Mouse (Mus musculus) MEL-GATA-1-ER (cell line): ENCODE results near the gene Zcrb1.

ENCODE experiments used
- DNase-seq: peaks from one replicate; pipeline ENCODE4 v3.0.0-alpha.2; 2012; ENCODE audit warnings: low read depth; ENCODE audit errors: extremely low read depth

The Zcrb1 gene

DNA sequence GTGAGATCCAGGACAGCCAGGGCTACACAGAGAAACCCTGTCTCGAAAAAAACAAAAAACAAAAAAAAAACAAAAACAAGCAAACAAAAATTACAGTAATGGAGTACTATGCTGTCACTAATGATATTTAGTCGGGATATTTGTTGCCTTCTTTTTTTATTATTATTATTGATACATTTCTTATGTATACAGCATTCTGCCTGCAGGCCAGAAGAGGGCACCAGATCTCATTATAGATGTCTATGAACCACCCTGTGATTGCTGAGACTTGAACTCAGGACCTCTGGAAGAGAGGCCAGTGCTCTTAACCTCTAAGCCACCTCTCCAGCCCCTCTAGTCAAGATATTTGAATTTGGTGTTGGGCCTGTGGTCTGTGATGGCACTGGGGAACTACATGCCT lies 26.3 kb downstream of the Zcrb1 start:
- DNase-seq, result no peak

DNA sequence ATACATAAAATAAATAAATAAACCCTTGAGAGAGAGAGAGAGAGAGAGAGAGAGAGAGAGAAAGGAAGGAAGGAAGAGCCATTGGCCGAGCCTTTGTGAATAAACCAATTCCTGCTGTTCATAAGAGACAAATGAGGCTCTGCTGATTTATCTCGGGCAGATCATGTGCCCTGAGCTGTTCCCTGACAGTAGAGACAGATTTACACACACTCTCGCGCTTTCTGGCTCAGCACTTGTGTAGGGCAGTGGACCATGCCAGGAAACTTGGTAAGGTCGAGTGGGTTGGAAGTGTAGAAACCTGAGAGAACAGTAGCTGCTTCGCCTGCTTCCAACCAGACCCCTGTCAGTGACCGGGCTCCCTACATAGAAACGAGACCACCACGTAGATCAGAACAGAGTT lies 29.6 kb downstream of the Zcrb1 start:
- DNase-seq, result no peak

- DNase-seq, result no peak
Measured at GRCm38 (mm10) chr15:93365561-93365960, 32.6 kb downstream of the Zcrb1 start.

- no peak for DNase-seq
Measured at GRCm38 (mm10) chr15:93358346-93359095, 39.6 kb downstream of the Zcrb1 start.

GRCm38 (mm10) chr15:93340630-93341379 lies 57.3 kb downstream of the Zcrb1 start:
- DNase-seq, result no peak

GRCm38 (mm10) chr15:93336925-93337761 lies 61.0 kb downstream of the Zcrb1 start, which contains the start of gene Yaf2:
TSS of gene Yaf2 (minus strand) at chr15:93336935.
- peak; percentile 53 for DNase-seq

- no peak for DNase-seq
Measured at GRCm38 (mm10) chr15:93336658-93336924, 61.5 kb downstream of the Zcrb1 start.
